Mouse (Mus musculus): ENCODE results near the gene Taar8c. TPM values are rescaled to one million over a fixed set of nuclear protein-coding genes. Genes with fewer than 3 reads are reported as not detected.
"Not testable (repeated sequence)": the region's sequence is repeated elsewhere in the genome, so short reads cannot be mapped to it uniquely, and the experiment has no call there.

Gene Taar8c
- total RNA-seq (2021) = not detected
- long read RNA-seq, experiment 1 = 0 reads
- long read RNA-seq, experiment 2 = 0 reads

GRCm38 (mm10) chr10:24101812-24102211 lies at the start of gene Taar8c:
Gene Taar8c, minus strand, starts transcription at chr10:24101912.
- DNase-seq = not testable (repeated sequence)

- no peak for DNase-seq
Measured at GRCm38 (mm10) chr10:24150086-24150485, 48.4 kb upstream of the Taar8c start.

GRCm38 (mm10) chr10:24149135-24149781 lies 47.5 kb upstream of the Taar8c start, which contains the start of gene Stx7:
Gene Stx7, plus strand, starts transcription at chr10:24149302.
- peak; percentile 95 to 97 for DNase-seq

GRCm38 (mm10) chr10:24142735-24143134 lies 41.0 kb upstream of the Taar8c start:
- no peak for DNase-seq

- no peak for DNase-seq
Measured at GRCm38 (mm10) chr10:24138623-24139261, 37.0 kb upstream of the Taar8c start.

GRCm38 (mm10) chr10:24134071-24134645 lies 32.4 kb upstream of the Taar8c start:
- no peak for DNase-seq

- DNase-seq = peak in 1 of 2 experiments; percentile 27
Measured at GRCm38 (mm10) chr10:24133132-24133531, 31.4 kb upstream of the Taar8c start.

- DNase-seq = no peak
Measured at GRCm38 (mm10) chr10:24132273-24132672, 30.6 kb upstream of the Taar8c start.

- peak; percentile 70 to 82 for DNase-seq
Measured at GRCm38 (mm10) chr10:24131451-24132262, 29.9 kb upstream of the Taar8c start.

GRCm38 (mm10) chr10:24111116-24111778 lies 9.5 kb upstream of the Taar8c start:
- peak; percentile 25 to 76 for DNase-seq

GRCm38 (mm10) chr10:24109434-24109833 lies 7.7 kb upstream of the Taar8c start, which contains the start of gene Taar9:
Gene Taar9, minus strand, starts transcription at chr10:24109534.
- not testable (repeated sequence) for DNase-seq

- DNase-seq = no peak
Measured at GRCm38 (mm10) chr10:24108236-24108635, 6.5 kb upstream of the Taar8c start.

- DNase-seq = no peak
Measured at GRCm38 (mm10) chr10:24107747-24108146, 6.0 kb upstream of the Taar8c start.

GRCm38 (mm10) chr10:24103299-24103698 lies 1.6 kb upstream of the Taar8c start:
- not testable (repeated sequence) for DNase-seq

- DNase-seq = not testable (repeated sequence)
Measured at GRCm38 (mm10) chr10:24097010-24097409, 4.7 kb downstream of the Taar8c start.

GRCm38 (mm10) chr10:24092194-24092593 lies 9.5 kb downstream of the Taar8c start, which contains the start of gene Taar8b:
Gene Taar8b, minus strand, starts transcription at chr10:24092294.
- no peak for DNase-seq

- DNase-seq = no peak
Measured at GRCm38 (mm10) chr10:24087168-24087567, 14.5 kb downstream of the Taar8c start.

- DNase-seq = no peak
Measured at GRCm38 (mm10) chr10:24086555-24086954, 15.2 kb downstream of the Taar8c start.

GRCm38 (mm10) chr10:24085936-24086335 lies 15.8 kb downstream of the Taar8c start:
- DNase-seq = no peak

GRCm38 (mm10) chr10:24080166-24080565 lies 21.5 kb downstream of the Taar8c start:
- DNase-seq = peak; percentile 15 to 65

- not testable (repeated sequence) for DNase-seq
Measured at GRCm38 (mm10) chr10:24076200-24076599, 25.5 kb downstream of the Taar8c start, which contains the start of gene Taar8a. Gene Taar8a, plus strand, starts transcription at chr10:24076500.
